Mouse (Mus musculus) kidney, postnatal 0 days (tissue): ENCODE measurements around the gene Dusp10. TPM values are rescaled to one million over a fixed set of nuclear protein-coding genes. Genes with fewer than 3 reads are reported as not detected.
A peak's percentile ranks its signal among the peaks of the same experiment; 100 is the strongest.

Experiments used
- ATAC-seq: fragments of 200-750 bp; cut with Nextera tagmentation; replicated peaks from 2 replicates; pipeline ENCODE4 v1.8.0; 2017; ENCODE audit warnings: low read depth, moderate number of reproducible peaks, moderate TSS enrichment, moderate library complexity; ENCODE audit not compliant: low FRiP score
- DNase-seq: peaks from one replicate; pipeline ENCODE4 v3.0.0-alpha.2; 2016; ENCODE audit warnings: low spot score
- H3K27ac ChIP-seq: fragments of 300-500 bp; sonication (generic); 2 replicates; pipeline ENCODE4 v1.5.1; 2014; ENCODE audit warnings: mild to moderate bottlenecking
- H3K27me3 ChIP-seq: fragments of 300-500 bp; sonication (generic); 2 replicates; pipeline ENCODE4 v1.6.1; 2014; ENCODE audit warnings: low read length, mixed read lengths; ENCODE audit not compliant: insufficient read depth
- H3K36me3 ChIP-seq: fragments of 300-500 bp; sonication (generic); 2 replicates; pipeline ENCODE4 v1.6.1; 2014; ENCODE audit warnings: low read length, mixed read lengths; ENCODE audit not compliant: insufficient read depth
- H3K4me1 ChIP-seq: fragments of 300-500 bp; sonication (generic); replicated peaks from 2 replicates; pipeline ENCODE4 v1.6.1; 2014; ENCODE audit warnings: antibody characterized with exemption, low read length, mixed read lengths; ENCODE audit not compliant: insufficient read depth
- H3K4me2 ChIP-seq: fragments of 300-500 bp; sonication (generic); 2 replicates; pipeline ENCODE4 v1.6.1; 2014; ENCODE audit warnings: mild to moderate bottlenecking, low read length, moderate library complexity, mixed read lengths
- H3K4me3 ChIP-seq: fragments of 300-500 bp; sonication (generic); replicated peaks from 2 replicates; pipeline ENCODE4 v1.5.1; 2014; ENCODE audit warnings: low read depth, low read length
- H3K9ac ChIP-seq: fragments of 300-500 bp; sonication (generic); 2 replicates; pipeline ENCODE4 v1.6.1; 2014; ENCODE audit warnings: low read depth, low read length
- H3K9me3 ChIP-seq: fragments of 300-500 bp; sonication (generic); replicated peaks from 2 replicates; pipeline ENCODE4 v1.6.1; 2016; ENCODE audit warnings: low read length, inconsistent platforms, mixed read lengths
- CTCF ChIP-seq: IDR thresholded peaks from 2 replicates; pipeline ENCODE4 v1.5.1; 2016; ENCODE audit warnings: antibody characterized with exemption, low read depth, mild to moderate bottlenecking, moderate library complexity
- WGBS: fragments of 180-500 bp; shearing (Covaris S2); extraction: QIAGEN DNeasy Blood & Tissue Kit; methylation state at CpG from one replicate; pipeline ENCODE4 v1.1.7; 2014; 5-methylcytosine and 5-hydroxymethylcytosine counted together
- polyA plus RNA-seq: library from polyadenylated mRNA; unstranded; fragments of >200 nt; fragmentation: Nextera tagmentation; extraction: Ambion mirVana; gene quantifications from 2 replicates; pipeline ENCODE4 v1.2.1, GENCODE M21; 2015

The Dusp10 gene
- polyA plus RNA-seq, 1 experiment from 2014 or later, result 3.1 TPM

GRCm38 (mm10) chr1:184034741-184035181 lies 21.7 kb downstream of the Dusp10 start:
- peak overlapping the region; percentile 0; the same call in 1 of the 2 replicates for H3K27ac ChIP-seq

GRCm38 (mm10) chr1:184035346-184035903 lies 22.3 kb downstream of the Dusp10 start:
- ATAC-seq, result no peak
- TF ChIP-seq CTCF, result no peak
- Histone ChIP-seq H3K27me3 (no peaks in the 10 kb centered on the region), H3K4me1 (peaks cover 6% of the 10 kb centered on the region; the same call in 1 of the 2 replicates), H3K27ac (no peak overlapping the region), H3K9ac (peak overlapping the region; percentile 31), H3K4me2 (peak overlapping the region; percentile 66), H3K9me3 (no peaks in the 10 kb centered on the region), H3K4me3 (peak overlapping the region; percentile 46), H3K36me3 (no peaks in the 10 kb centered on the region)
- no peak for DNase-seq
- 7% methylated on average over 12 of the region's 12 CpGs for WGBS

More at GRCm38 (mm10) chr1:184034741-184035181, 21.7 kb downstream of the Dusp10 start:
- H3K4me3 ChIP-seq, result peak overlapping the region; percentile 46
- H3K27me3 ChIP-seq, result no peaks in the 10 kb centered on the region
- peak overlapping the region; percentile 31 for H3K9ac ChIP-seq
- H3K4me1 ChIP-seq, result peaks cover 6% of the 10 kb centered on the region; the same call in 1 of the 2 replicates
- DNase-seq (peak; percentile 33), ATAC-seq (no peak)
- TF ChIP-seq CTCF, result no peak
- H3K9me3 ChIP-seq, result no peaks in the 10 kb centered on the region
- WGBS, result 0% methylated on average over 12 of the region's 12 CpGs
- peak overlapping the region; percentile 66 for H3K4me2 ChIP-seq
- H3K36me3 ChIP-seq, result no peaks in the 10 kb centered on the region

- H3K27me3 ChIP-seq, result no peaks in the 10 kb centered on the region
- peaks cover 6% of the 10 kb centered on the region; the same call in 1 of the 2 replicates for H3K4me1 ChIP-seq
- H3K9me3 ChIP-seq, result no peaks in the 10 kb centered on the region
- TF ChIP-seq CTCF, result no peak
- no peak for ATAC-seq
- 86% methylated on average over 4 of the region's 4 CpGs for WGBS
- no peak for DNase-seq
- H3K4me2 ChIP-seq, result no peak overlapping the region
- H3K9ac ChIP-seq, result no peak overlapping the region
- no peak overlapping the region for H3K27ac ChIP-seq
- H3K4me3 ChIP-seq, result no peak overlapping the region
- no peaks in the 10 kb centered on the region for H3K36me3 ChIP-seq
Measured at GRCm38 (mm10) chr1:184037802-184038201, 24.7 kb downstream of the Dusp10 start.

- Histone ChIP-seq H3K4me3 (no peak overlapping the region), H3K27me3 (no peaks in the 10 kb centered on the region), H3K4me1 (peaks cover 6% of the 10 kb centered on the region; the same call in 1 of the 2 replicates), H3K27ac (no peak overlapping the region), H3K9me3 (no peaks in the 10 kb centered on the region), H3K36me3 (no peaks in the 10 kb centered on the region), H3K9ac (no peak overlapping the region), H3K4me2 (no peak overlapping the region)
- DNase-seq (no peak), ATAC-seq (no peak)
- no peak for TF ChIP-seq CTCF
- WGBS, result 95% methylated on average over 10 of the region's 10 CpGs
Measured at GRCm38 (mm10) chr1:184039301-184039700, 26.2 kb downstream of the Dusp10 start.

GRCm38 (mm10) chr1:184040181-184040580 lies 27.1 kb downstream of the Dusp10 start:
- Histone ChIP-seq H3K4me2 (no peak overlapping the region), H3K4me1 (peaks cover 6% of the 10 kb centered on the region; the same call in 1 of the 2 replicates), H3K27ac (no peak overlapping the region), H3K9me3 (no peaks in the 10 kb centered on the region), H3K27me3 (no peaks in the 10 kb centered on the region), H3K4me3 (no peak overlapping the region), H3K36me3 (no peaks in the 10 kb centered on the region), H3K9ac (no peak overlapping the region)
- 52% methylated on average over 11 of the region's 11 CpGs for WGBS
- no peak for ATAC-seq
- DNase-seq, result no peak
- TF ChIP-seq CTCF, result no peak

- WGBS, result 68% methylated on average over 1 of the region's 1 CpGs
- no peaks in the 10 kb centered on the region for H3K4me1 ChIP-seq
- H3K9me3 ChIP-seq, result no peaks in the 10 kb centered on the region
- H3K4me3 ChIP-seq, result no peak overlapping the region
- no peak overlapping the region for H3K9ac ChIP-seq
- H3K27me3 ChIP-seq, result no peaks in the 10 kb centered on the region
- no peak overlapping the region for H3K27ac ChIP-seq
- TF ChIP-seq CTCF, result no peak
- no peaks in the 10 kb centered on the region for H3K36me3 ChIP-seq
- no peak for ATAC-seq
- no peak overlapping the region for H3K4me2 ChIP-seq
- DNase-seq, result no peak
Measured at GRCm38 (mm10) chr1:184040906-184041305, 27.8 kb downstream of the Dusp10 start.
